Mouse (Mus musculus): ENCODE measurements around the gene Dock3.

Gene Dock3

DNA sequence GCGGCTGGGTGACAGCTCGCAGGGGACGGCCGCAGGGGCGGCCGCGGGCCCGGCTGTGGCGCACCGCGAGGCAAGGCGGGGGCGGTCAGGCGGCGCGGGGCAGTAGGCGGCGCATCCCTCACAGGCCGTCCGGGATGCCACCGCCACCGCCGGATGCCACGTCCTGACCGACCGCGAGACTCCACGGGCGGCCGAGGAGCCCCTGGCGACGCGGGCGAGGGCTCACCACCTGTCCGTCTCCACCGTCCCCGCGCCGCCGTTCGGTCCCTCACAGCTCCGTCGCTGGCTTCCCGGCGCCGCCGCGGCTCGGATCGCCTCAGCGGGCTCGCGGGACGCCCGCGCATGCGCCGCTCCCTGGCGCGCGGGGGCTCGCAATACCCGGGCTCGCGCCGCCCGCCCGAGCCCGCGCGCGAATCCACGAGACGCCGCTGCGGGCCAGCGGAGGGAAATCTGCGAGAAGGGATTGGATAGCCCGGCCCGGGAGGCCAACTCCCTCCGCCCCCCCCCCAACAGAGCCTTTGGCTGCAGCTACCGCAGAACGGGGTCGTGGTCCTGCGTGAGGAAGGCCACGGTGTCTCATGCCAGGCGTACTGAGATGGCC, at the start of gene Dock3:
Gene Dock3, minus strand, starts transcription at position 371 of the 601 bp plus-strand sequence.
- in situ Hi-C loops (cut with MboI): no loop called here

GRCm38 (mm10) chr9:107280322-107281027, 48.8 kb upstream of the Dock3 start:
- in situ Hi-C loops (cut with MboI): loop anchor here (25.0 kb wide), 1 partner anchor 593 kb away; the partner anchor contains the start of gene Tex264

DNA sequence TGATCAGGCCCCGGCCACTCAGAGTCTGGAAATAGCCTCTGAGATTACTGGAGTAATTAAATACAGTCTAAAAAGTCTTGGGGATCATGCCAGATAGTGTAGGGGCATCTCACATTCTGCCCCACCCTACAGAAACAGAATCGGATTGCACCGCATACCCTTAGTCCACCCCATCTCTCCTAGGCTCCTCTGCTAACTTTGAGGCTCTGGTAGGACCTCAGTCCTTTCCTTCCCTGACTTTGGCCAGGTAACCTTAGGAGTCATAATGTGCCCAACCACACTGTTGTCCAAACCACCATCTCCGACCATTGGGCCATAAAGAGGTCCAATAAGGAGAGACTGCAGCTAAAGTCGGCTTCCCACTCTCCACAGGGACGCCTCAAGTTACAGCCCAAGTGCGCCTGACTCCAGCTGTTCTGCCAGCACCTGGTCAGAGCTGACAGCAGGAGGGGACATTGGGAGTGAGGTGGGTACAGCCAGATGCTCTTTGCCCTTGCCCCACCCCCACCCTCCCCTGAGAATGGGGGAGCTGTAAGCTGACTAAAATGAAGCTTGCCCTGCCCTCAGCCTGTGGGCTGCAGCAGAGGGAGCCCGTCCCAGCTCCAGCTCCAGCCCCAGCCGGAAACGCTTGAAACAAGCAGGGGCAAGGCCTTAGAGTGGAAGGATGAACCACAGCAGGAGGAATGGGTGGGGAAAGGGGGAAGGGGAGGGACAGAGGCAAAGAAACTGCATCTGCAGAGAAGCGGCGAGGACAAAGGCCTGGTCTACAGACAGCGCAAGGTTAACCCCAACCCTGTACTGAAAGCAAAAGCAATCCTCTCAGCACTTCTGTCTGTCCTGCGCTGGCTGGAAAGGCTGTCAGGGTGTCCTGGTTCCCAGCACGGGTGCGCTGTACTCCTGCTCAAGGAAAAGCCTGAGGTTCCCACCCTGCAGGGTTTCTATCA, 47.9 kb upstream of the Dock3 start:
- in situ Hi-C loops (cut with MboI): loop anchor here (25.0 kb wide), 1 partner anchor 592 kb away; the partner anchor contains the start of gene Tex264

- in situ Hi-C loops (cut with MboI): loop anchor here (25.0 kb wide), 1 partner anchor 591 kb away; the partner anchor contains the start of gene Tex264
Observed at GRCm38 (mm10) chr9:107278527-107279377, 47.0 kb upstream of the Dock3 start.

DNA sequence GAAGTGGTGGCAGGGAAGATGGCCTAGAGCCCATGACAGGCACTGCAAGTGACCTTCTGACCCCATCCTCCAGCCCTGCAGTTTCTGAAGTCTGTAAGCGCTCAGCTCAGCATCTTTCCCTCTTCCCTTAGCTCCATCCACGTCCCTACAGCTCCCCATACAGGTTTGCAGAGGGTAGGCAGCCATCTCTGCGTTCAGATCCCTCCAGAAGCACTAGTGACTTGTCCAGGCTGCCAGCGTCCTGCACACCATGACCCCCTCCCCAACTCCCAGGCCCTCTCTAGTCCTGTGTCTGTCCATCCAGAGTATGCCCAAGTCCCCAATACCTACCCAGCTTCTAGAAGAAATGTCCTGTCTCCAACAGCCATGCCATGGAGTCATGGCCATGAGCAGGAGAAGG, 46.4 kb upstream of the Dock3 start:
- in situ Hi-C loops (cut with MboI): loop anchor here (25.0 kb wide), 1 partner anchor 591 kb away; the partner anchor contains the start of gene Tex264

DNA sequence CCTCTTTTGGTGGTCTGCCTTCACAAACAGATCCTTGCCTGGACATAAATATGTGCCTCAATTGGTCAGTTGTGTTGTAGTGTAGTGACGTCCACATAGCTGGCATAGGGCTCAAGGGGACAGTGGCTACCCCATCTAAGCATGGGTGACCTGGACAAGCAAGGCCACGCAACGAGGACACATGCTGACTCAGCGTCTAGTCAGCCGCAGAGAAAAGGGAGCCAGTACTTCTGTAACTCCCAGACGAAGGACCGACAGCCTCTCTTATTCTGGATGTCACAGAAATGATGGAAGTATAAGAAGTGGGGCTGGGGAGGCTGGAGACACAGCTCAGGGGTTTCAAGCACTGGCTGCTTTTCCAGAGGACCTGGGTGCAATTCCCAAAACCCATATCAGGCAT, 45.9 kb upstream of the Dock3 start:
- in situ Hi-C loops (cut with MboI): loop anchor here (25.0 kb wide), 1 partner anchor 590 kb away; the partner anchor contains the start of gene Tex264

GRCm38 (mm10) chr9:107275710-107276109, 44.0 kb upstream of the Dock3 start:
- in situ Hi-C loops (cut with MboI): loop anchor here (25.0 kb wide), 1 partner anchor 588 kb away; the partner anchor contains the start of gene Tex264

DNA sequence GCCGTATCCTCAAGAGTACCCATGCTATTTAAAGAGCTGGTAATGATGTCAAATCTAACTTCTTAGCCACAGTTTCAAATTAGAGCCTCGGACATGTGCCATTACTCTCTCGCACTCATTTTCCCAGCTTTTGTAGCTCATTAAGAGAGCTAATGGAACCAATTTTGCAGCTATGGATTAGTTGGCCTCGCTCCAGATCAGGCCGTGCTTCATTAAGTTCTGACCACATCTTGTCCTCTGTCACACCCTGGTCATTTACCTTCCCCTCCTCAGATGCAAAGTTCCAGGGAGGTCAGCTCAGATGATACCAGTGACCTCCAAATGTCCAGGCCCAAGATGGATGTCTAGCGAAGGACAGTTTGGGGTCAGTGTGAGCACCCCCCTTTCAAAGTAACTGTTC, 43.0 kb upstream of the Dock3 start:
- in situ Hi-C loops (cut with MboI): loop anchor here (25.0 kb wide), 1 partner anchor 587 kb away; the partner anchor contains the start of gene Tex264

DNA sequence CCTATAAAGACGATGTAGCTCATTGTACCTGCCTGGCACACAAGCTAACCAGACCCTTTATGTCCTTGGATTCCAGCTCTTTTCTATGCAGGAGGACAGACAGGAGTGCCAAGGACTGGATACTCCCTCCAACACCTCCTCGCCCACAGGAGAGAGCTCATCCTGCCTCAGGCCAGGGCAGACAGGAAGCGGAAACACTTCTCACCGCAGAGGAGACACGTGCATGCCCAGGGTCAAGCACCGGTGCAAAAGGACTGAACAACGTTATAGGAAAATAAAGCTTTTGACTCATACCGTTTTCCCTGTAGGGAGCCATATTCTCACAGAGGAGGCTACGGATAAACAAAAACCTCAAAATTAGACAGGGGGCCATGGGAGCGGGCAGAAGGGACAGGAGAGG, 41.5 kb upstream of the Dock3 start:
- in situ Hi-C loops (cut with MboI): no loop called here

- in situ Hi-C loops (cut with MboI): no loop called here
Observed at GRCm38 (mm10) chr9:107272284-107272683, 40.6 kb upstream of the Dock3 start.

DNA sequence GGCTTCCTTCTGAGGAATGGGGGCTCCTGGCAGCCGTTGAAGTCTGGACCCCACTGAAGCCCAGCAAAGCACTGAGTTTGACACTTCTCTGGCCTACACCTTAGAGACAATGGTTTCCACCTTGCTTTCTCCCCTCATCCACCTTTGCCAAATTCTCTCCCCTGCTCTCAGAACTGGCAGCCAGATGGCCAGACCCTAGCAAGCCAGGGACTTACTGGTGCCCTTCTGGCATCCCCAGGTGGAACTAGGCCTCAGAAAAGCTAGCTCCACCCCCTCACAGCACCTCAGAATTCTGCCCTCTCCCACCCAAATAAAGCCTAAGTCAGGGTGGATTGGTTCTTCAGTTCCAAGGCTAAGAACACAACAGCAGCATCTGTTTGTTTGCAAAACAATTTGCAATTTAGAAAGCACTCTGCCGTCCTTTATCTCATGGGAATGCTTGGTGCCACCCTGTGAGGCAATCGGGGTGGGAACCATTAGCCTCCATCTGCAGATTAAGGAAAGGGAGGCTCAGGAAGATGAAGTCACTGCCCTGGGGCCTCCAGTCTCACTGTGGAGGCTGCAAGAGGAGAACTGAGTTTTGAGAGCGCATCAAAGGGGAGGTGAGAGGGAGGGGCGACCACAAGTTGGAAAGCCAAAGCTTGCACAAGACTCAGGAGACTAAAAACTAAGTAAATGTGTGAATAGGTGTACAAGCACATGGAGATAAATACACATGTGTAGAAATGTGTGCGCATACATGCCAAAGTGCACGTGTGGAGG, 39.6 kb upstream of the Dock3 start:
- in situ Hi-C loops (cut with MboI): no loop called here

- in situ Hi-C loops (cut with MboI): no loop called here
Observed at GRCm38 (mm10) chr9:107269772-107270171, 38.1 kb upstream of the Dock3 start.

- in situ Hi-C loops (cut with MboI): no loop called here
Observed at GRCm38 (mm10) chr9:107267721-107268402, 36.2 kb upstream of the Dock3 start.

DNA sequence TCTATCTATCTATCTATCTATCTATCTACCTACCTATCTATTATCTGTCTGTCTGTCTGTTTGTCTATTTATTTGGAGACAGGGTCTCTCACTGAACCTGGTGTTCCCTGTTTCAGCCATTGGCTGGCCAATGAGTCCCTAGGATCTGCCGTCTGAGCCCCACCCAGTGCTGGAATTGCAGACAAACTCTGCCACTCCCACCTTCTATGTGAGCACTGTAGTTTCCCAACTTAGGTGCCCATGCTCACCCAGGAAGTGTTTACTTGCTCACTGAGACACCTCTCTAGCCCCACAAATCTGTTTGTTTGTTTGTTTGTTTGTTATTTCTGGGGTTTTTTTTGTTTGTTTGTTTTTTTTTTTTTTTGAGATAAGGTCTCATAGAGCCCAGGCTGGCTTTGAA, 35.3 kb upstream of the Dock3 start:
- in situ Hi-C loops (cut with MboI): no loop called here

DNA sequence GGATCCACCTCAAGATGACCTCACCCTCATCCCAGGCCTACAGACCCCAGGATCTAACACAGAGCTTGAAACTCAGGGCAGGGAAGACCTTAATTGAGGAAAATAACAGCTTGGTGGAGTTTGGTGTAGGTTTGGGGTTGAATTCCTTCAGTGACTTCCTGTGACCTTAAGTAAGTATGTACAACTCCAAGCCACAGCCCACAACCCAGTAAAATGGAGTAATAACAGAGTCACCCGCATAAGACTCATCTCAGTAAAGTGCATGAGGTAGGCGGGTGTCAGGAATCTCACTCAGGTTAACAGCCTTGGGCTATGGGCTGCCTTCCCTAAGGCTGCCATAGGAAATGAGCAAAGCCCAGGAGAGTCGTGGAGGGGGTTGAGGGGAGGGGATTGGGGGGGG, 33.0 kb upstream of the Dock3 start:
- in situ Hi-C loops (cut with MboI): no loop called here

DNA sequence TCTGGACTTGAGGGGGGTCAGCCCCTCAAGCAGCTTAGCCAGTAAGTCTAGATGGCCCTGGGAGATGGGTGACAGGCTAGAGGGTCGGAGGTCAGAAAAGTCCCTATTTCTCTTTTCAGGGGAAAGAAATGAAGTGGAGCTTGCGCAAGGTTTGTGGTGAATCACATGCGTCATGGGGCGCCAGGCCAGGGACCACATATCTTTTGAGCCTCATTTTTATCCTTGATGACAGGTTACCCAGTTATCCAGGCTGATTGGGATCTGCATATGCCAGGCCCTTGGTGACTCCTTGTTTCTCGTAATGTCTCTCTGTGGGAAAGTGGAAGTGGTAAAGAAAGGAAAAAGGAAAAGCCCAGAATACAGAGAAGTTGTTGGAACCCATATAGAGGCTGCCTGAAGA, 32.2 kb upstream of the Dock3 start:
- in situ Hi-C loops (cut with MboI): no loop called here

DNA sequence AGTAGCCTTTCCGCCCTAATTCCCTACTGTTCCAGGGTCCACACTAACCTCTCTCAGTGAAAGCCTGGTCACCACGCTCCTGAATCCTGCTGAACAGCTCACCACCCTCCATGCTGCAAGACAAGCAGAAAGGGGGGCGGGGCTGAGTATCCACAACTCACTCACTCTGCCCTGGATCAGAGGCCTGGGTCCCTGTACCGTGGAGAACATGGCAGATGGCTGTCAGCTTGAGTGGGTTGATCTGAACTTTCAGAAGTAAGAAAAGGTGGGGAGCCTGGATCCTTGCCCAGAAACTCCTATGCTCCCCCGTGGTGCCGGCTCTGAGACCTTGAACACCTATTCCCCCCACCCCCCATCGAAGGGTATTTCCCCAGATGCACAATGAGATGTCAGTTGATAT, 30.7 kb upstream of the Dock3 start:
- in situ Hi-C loops (cut with MboI): no loop called here

- in situ Hi-C loops (cut with MboI): no loop called here
Observed at GRCm38 (mm10) chr9:107261792-107262191, 30.1 kb upstream of the Dock3 start.

GRCm38 (mm10) chr9:107260836-107261235, 29.1 kb upstream of the Dock3 start:
- in situ Hi-C loops (cut with MboI): no loop called here

- in situ Hi-C loops (cut with MboI): no loop called here
Observed at GRCm38 (mm10) chr9:107260429-107260828, 28.7 kb upstream of the Dock3 start.

All from mature B cell (primary cell).